Mouse (Mus musculus) C2C12 (cell line): ENCODE measurements around the gene Dock10. TPM values are rescaled to one million over a fixed set of nuclear protein-coding genes. Genes with fewer than 3 reads are reported as not detected.

Experiments
- H3K27me3 ChIP-seq: one replicate; pipeline ENCODE4 v1.6.1; 2011; ENCODE audit not compliant: control insufficient read depth, insufficient read depth, insufficient read length
- H3K36me3 ChIP-seq: one replicate; pipeline ENCODE4 v1.6.1; 2011; ENCODE audit not compliant: control insufficient read depth, insufficient read depth
- H3K4me3 ChIP-seq: one replicate; pipeline ENCODE4 v1.5.1; 2011; ENCODE audit warnings: mild to moderate bottlenecking, control low read depth; ENCODE audit not compliant: poor library complexity, insufficient read depth, severe bottlenecking
- H3K79me2 ChIP-seq: one replicate; pipeline ENCODE4 v1.6.1; 2011; ENCODE audit not compliant: control insufficient read depth, insufficient read depth
- H3K79me3 ChIP-seq: one replicate; pipeline ENCODE4 v1.6.1; 2011; ENCODE audit warnings: low read depth, control low read depth
- H3ac ChIP-seq: one replicate; pipeline ENCODE3; 2011; ENCODE audit warnings: low read depth; ENCODE audit not compliant: control insufficient read depth, insufficient read length
- CEBPB ChIP-seq: IDR thresholded peaks from one replicate; pipeline ENCODE4 v1.6.1; 2011; ENCODE audit warnings: low read depth, mild to moderate bottlenecking, control low read depth, moderate library complexity
- CTCF ChIP-seq: IDR thresholded peaks from one replicate; pipeline ENCODE4 v1.5.1; 2011; ENCODE audit not compliant: control insufficient read depth, insufficient read depth, insufficient read length
- FOSL1 ChIP-seq: IDR thresholded peaks from one replicate; pipeline ENCODE4 v1.8.0; 2011; ENCODE audit warnings: mild to moderate bottlenecking, low read length; ENCODE audit not compliant: poor library complexity, insufficient read depth, severe bottlenecking
- MAX ChIP-seq: IDR thresholded peaks from one replicate; pipeline ENCODE4 v1.6.1; 2011; ENCODE audit warnings: mild to moderate bottlenecking, control low read depth
- MYOD1 ChIP-seq: IDR thresholded peaks from one replicate; pipeline ENCODE4 v1.6.1; 2011; ENCODE audit warnings: low read depth; ENCODE audit not compliant: control insufficient read depth, insufficient read length
- MYOG ChIP-seq: IDR thresholded peaks from one replicate; pipeline ENCODE4 v1.6.1; 2011; ENCODE audit not compliant: control insufficient read depth, insufficient read length; ENCODE audit errors: extremely low read depth
- USF1 ChIP-seq: IDR thresholded peaks from one replicate; pipeline ENCODE4 v1.6.1; 2011; ENCODE audit warnings: low read depth, mild to moderate bottlenecking, control low read depth, moderate library complexity
- polyA plus RNA-seq: library from polyadenylated mRNA; unstranded; fragments of >200 nt; fragmentation: generic; extraction: Trizol; gene quantifications from one replicate; pipeline ENCODE4 v1.2.1, GENCODE M21; 2012; ENCODE audit warnings: missing spikeins

The Dock10 gene
- polyA plus RNA-seq, 1 experiment, result 0.20 TPM

DNA sequence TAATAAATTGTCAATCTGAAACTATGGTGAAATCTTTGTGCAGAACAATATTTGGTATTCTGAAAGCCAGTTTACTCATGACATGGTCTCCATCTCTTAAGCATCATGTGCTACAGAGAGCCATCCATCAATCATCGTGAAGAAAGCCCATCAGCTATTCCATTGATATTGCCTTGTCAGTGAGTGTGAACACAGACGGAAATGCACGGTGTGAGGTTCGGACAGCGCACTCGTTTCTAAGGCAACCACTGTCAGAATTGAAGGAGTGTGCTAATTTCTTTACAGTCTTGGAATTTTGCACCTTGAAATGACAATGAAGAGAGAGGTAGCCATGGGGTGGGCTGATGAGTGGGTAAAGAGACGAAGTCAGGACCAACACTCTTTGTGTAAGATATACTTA lies 259.1 kb downstream of the Dock10 start:
- no peaks in the 10 kb centered on the region for H3K27me3 ChIP-seq
- H3ac ChIP-seq, result no peak overlapping the region
- H3K4me3 ChIP-seq, result no peak overlapping the region
- H3K79me2 ChIP-seq, result no peaks in the 10 kb centered on the region
- H3K79me3 ChIP-seq, result no peaks in the 10 kb centered on the region
- H3K36me3 ChIP-seq, result no peaks in the 10 kb centered on the region
- TF ChIP-seq MAX, result no peak
- no peak for TF ChIP-seq CTCF
- no peak for TF ChIP-seq MYOD1
- no peak for TF ChIP-seq USF1
- no peak for TF ChIP-seq CEBPB
- TF ChIP-seq MYOG, result no peak
- TF ChIP-seq FOSL1, result no peak

DNA sequence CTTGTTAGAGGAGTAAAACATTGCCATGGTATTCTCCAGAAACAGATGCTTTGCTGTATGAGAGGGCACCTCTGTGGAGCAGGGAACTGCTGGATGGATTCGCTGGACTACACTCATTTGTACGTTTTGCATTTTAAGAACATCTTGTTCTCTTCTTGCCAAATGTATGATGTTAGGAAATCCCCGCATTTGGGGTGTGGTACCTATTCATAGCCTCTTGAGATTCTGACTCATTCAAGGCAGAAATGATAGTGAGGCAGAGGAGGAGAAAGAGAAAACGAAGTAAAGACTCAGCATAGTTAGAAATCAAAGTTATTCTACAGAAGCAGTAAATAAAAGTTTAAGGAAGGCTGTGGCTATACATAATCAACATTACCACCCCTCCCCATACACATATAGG lies 262.0 kb downstream of the Dock10 start:
- H3K79me2 ChIP-seq, result no peaks in the 10 kb centered on the region

DNA sequence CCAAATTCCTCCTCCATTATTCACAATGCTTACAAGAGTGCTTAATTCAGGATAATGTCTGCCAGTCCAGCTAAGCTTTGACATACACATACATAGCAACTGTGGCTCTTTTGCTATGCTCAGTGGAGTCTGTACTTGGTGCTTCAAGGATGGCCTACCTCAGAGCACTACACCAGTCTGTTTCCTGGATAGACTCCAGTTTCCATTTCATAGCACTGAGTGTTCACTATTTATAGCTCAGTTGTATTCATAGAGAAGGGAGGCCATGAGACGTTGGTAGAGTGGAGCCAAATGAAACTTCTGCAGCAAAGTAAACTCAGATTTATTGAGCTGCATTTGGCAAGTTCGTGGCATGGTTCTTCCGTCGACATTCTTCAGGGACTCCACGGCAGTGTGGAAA lies 274.9 kb downstream of the Dock10 start:
- H3K36me3 ChIP-seq, result no peaks in the 10 kb centered on the region
- no peaks in the 10 kb centered on the region for H3K79me3 ChIP-seq
- H3ac ChIP-seq, result no peak overlapping the region
- H3K79me2 ChIP-seq, result no peaks in the 10 kb centered on the region
- TF ChIP-seq FOSL1, result no peak
- H3K27me3 ChIP-seq, result no peaks in the 10 kb centered on the region
- no peak overlapping the region for H3K4me3 ChIP-seq

More for the DNA sequence above, 262.0 kb downstream of the Dock10 start:
- Histone ChIP-seq H3K36me3 (no peaks in the 10 kb centered on the region), H3K79me3 (no peaks in the 10 kb centered on the region), H3K4me3 (no peak overlapping the region), H3ac (no peak overlapping the region), H3K27me3 (no peaks in the 10 kb centered on the region)
- TF ChIP-seq MYOG (no peak), FOSL1 (no peak), MYOD1 (no peak), CTCF (no peak), CEBPB (no peak), MAX (no peak), USF1 (no peak)

DNA sequence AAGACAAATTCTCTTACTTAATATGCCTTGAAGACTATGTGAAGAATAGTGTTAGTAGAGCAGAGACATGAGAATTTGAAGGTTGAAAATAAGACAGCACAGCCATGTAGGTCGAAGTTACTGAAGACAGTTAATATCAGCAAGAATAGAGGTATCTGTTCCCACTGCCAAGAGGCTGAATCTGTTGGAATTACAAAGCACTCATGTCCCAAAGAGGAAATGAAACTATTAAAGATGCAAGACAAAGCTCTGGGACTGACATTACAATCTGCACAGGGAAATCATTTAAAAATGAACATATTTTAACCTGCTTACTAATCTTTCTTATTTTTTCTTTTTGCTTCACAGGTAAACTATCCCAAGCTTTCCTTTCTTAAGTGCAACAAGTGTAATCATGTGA lies 283.4 kb downstream of the Dock10 start:
- Histone ChIP-seq H3K79me3 (no peaks in the 10 kb centered on the region), H3K79me2 (no peaks in the 10 kb centered on the region), H3K27me3 (no peaks in the 10 kb centered on the region), H3K36me3 (no peaks in the 10 kb centered on the region), H3ac (no peak overlapping the region), H3K4me3 (no peak overlapping the region)
- TF ChIP-seq CEBPB (no peak), MAX (no peak), USF1 (no peak)

DNA sequence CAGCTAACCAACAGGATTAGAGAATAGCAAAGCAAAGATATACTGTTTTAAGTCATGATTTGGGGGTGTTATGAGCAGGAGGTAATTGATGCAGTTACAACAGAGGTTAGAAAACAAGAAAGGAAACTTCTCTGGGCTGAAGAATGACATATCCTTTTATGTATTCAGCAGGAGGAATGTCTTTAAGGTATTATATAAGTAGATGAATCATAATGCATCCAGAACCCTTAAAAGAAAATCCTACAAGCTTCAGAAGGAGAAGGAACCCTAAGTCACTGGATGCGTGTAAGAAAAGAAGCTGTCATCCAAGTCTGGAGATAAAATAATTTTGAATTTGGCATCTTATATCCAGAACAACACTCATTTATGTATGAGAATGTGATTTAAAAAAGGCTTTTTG lies 285.9 kb downstream of the Dock10 start:
- Histone ChIP-seq H3ac (no peak overlapping the region), H3K27me3 (no peaks in the 10 kb centered on the region), H3K4me3 (no peak overlapping the region), H3K36me3 (no peaks in the 10 kb centered on the region), H3K79me2 (no peaks in the 10 kb centered on the region), H3K79me3 (no peaks in the 10 kb centered on the region)
- no peak for TF ChIP-seq CEBPB
- TF ChIP-seq MYOD1, result no peak
- no peak for TF ChIP-seq FOSL1
- no peak for TF ChIP-seq USF1
- TF ChIP-seq CTCF, result no peak
- no peak for TF ChIP-seq MYOG
- no peak for TF ChIP-seq MAX

DNA sequence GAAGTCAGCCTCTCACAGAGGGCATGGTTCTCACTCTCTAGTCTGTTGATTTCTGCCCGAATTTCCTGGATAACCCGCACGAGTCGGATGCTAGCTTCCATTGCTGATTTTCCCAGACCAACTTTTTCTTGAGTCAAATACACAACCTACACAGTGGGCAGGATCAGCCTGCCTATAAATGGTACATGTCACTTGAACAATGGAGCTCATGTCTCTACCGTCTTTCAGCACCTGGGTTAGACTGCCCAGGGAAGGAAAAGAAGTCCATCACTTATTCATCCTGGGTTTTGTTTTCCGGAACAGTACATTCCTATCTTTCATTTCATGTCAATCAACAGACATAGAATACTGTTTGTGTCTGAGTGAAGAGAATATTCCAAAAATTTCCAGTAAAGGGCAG lies 297.0 kb downstream of the Dock10 start, which contains the start of gene Gm45261:
TSS of gene Gm45261 (minus strand) at position 101 of the 400 bp plus-strand sequence.
- Histone ChIP-seq H3K79me2 (no peaks in the 10 kb centered on the region), H3K36me3 (no peaks in the 10 kb centered on the region), H3K27me3 (no peaks in the 10 kb centered on the region), H3K79me3 (no peaks in the 10 kb centered on the region), H3K4me3 (no peak within 1 kb of the TSS), H3ac (no peak within 1 kb of the TSS)
- TF ChIP-seq FOSL1, result no peak
- TF ChIP-seq USF1, result no peak
- TF ChIP-seq MAX, result no peak
- no peak for TF ChIP-seq CTCF
- no peak for TF ChIP-seq MYOG
- no peak for TF ChIP-seq CEBPB
- TF ChIP-seq MYOD1, result no peak
